Mouse (Mus musculus): Measurements from ENCODE around the gene Arhgap17. TPM values are rescaled to one million over a fixed set of nuclear protein-coding genes. Genes with fewer than 3 reads are reported as not detected.

The Arhgap17 gene
- total and polyA plus RNA-seq, 3 experiments, result 6.7 to 56.1 (median 7.4) TPM

DNA sequence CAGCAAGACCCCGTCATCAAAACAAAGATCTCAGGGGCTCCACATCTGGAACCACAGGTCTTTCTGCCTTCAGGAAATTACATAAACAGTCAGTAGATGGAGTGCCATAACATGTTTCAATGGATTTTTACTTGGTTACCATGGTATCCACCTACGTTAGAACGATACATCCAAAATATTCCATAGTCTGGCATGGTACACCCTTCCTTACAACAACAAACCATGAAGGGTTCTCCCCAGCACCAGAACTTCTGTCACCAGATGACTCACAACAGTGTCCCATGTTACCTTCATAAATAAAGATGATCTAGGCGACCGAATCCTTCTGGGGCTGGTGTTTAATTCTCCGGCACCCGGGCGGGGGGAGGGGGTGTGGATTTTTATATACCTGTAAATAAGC, 5.7 kb downstream of the Arhgap17 start:
- in situ Hi-C loops (cut with MboI; ENCODE audit: low pct_ligation_motif_present, low pct_unique_long_range_greater_than_20kb, low sequenced_read_pairs), result no loop called here
- Histone ChIP-seq H3K9me3 (replicated peaks; ENCODE audit: low read length) (no peaks in the 10 kb centered on the region), H3K9ac (ENCODE audit: insufficient read depth, low read depth) (no peak overlapping the region), H3K79me2 (replicated peaks; ENCODE audit: control insufficient read depth, extremely low read depth, insufficient read depth, poor library complexity, severe bottlenecking) (peaks cover 46% of the 10 kb centered on the region), H3K36me3 (replicated peaks in 1 of 2; ENCODE audit: control insufficient read depth in 1 of 2, insufficient read depth in 1 of 2, low read length in 1 of 2) (peaks cover 0 to 51% of the 10 kb centered on the region in 2 experiments), H3K4me1 (ENCODE audit: control insufficient read depth in 1 of 2, insufficient read depth in 2 of 2) (peaks cover 33 to 91% of the 10 kb centered on the region in 2 experiments), H3K27me3 (replicated peaks) (no peaks in the 10 kb centered on the region), H3K27ac (ENCODE audit: insufficient read depth, low read depth) (no peak overlapping the region), H3K4me3 (replicated peaks in 1 of 3; ENCODE audit: low read depth in 2 of 3, low read length in 2 of 3, poor library complexity in 1 of 3) (no peak overlapping the region), H3K4me2 (ENCODE audit: insufficient read depth, low read depth, poor library complexity, severe bottlenecking) (no peak overlapping the region)
- dilution Hi-C loops (cut with MboI; ENCODE audit: extremely low pct_ligation_motif_present, extremely low pct_unique_long_range_greater_than_20kb, low sequenced_read_pairs), result no loop called here
- no peak for TF ChIP-seq SIN3A (IDR thresholded peaks at IDR 0.05; ENCODE audit: low read length)
- TF ChIP-seq MXI1 (IDR thresholded peaks at IDR 0.05; ENCODE audit: low read depth, low read length), result no peak
- TF ChIP-seq USF1 (IDR thresholded peaks at IDR 0.05; ENCODE audit: low read depth, low read length), result no peak
- TF ChIP-seq MAZ (IDR thresholded peaks at IDR 0.05; ENCODE audit: low read depth, low read length), result no peak
- TF ChIP-seq EP300 (IDR thresholded peaks at IDR 0.05; ENCODE audit: low read length), result no peak
- no peak for TF ChIP-seq RAD21 (IDR thresholded peaks at IDR 0.05; ENCODE audit: low read depth, low read length)
- no peak for TF ChIP-seq ZMIZ1 (IDR thresholded peaks at IDR 0.05; ENCODE audit: low read depth, low read length)
- TF ChIP-seq NRF1 (IDR thresholded peaks at IDR 0.05; ENCODE audit: low read depth, low read length), result no peak
- TF ChIP-seq SMC3 (IDR thresholded peaks at IDR 0.05; ENCODE audit: low read depth, low read length), result no peak
- no peak for TF ChIP-seq RCOR1 (conservative IDR thresholded peaks at IDR 0.05; ENCODE audit: low read depth, low read length)
- no peak for TF ChIP-seq UBTF (IDR thresholded peaks at IDR 0.05; ENCODE audit: low read depth, low read length)
- no peak for TF ChIP-seq CTCF (conservative IDR thresholded peaks at IDR 0.05 in 1 of 2, IDR thresholded peaks at IDR 0.05 in 1 of 2; ENCODE audit: low read depth in 2 of 2, low read length in 2 of 2)
- TF ChIP-seq POLR2AphosphoS2 (IDR thresholded peaks at IDR 0.05; ENCODE audit: low read depth, low read length), result no peak
- TF ChIP-seq MAX (IDR thresholded peaks at IDR 0.05; ENCODE audit: low read length), result no peak
- TF ChIP-seq BHLHE40 (IDR thresholded peaks at IDR 0.05; ENCODE audit: low read depth, low read length), result no peak
- no peak for TF ChIP-seq TBP (conservative IDR thresholded peaks at IDR 0.05; ENCODE audit: low read depth, low read length)
- no peak for TF ChIP-seq NELFE (IDR thresholded peaks at IDR 0.05; ENCODE audit: low read depth, low read length)
- no peak for TF ChIP-seq HCFC1 (IDR thresholded peaks at IDR 0.05; ENCODE audit: low read depth, low read length)
- DNase-seq (ENCODE audit: extremely low read depth), result no peak

DNA sequence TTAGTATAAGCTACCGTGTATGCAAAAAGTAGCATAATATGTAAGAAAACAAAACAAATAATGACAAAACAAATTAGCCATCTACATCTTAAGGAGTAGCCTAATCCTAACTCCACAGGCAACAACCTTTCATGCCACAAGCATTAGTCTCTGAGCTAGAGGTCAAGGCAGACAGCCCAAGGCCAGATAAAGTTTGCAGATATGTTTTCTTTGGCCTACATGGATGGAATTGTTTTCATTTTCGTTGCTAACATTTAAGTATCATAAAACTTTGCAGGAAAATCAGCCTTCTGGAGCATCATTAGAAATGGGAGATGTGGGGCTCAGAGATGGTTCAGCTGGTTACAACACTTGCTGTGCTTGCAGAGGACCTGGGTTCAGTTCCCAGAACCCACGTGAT, 6.9 kb downstream of the Arhgap17 start:
- Histone ChIP-seq H3K4me1 (ENCODE audit: control insufficient read depth in 1 of 2, insufficient read depth in 2 of 2) (peaks cover 31 to 98% of the 10 kb centered on the region in 2 experiments), H3K36me3 (replicated peaks in 1 of 2; ENCODE audit: control insufficient read depth in 1 of 2, insufficient read depth in 1 of 2, low read length in 1 of 2) (peaks cover 0 to 54% of the 10 kb centered on the region in 2 experiments)

More for the DNA sequence above, 6.9 kb downstream of the Arhgap17 start:
- no peak overlapping the region for H3K4me2 ChIP-seq (ENCODE audit: insufficient read depth, low read depth, poor library complexity, severe bottlenecking)
- dilution Hi-C loops (cut with MboI; ENCODE audit: extremely low pct_ligation_motif_present, extremely low pct_unique_long_range_greater_than_20kb, low sequenced_read_pairs), result no loop called here
- no peak overlapping the region for H3K4me3 ChIP-seq (replicated peaks in 1 of 3; ENCODE audit: low read depth in 2 of 3, low read length in 2 of 3, poor library complexity in 1 of 3)
- in situ Hi-C loops (cut with MboI; ENCODE audit: low pct_ligation_motif_present, low pct_unique_long_range_greater_than_20kb, low sequenced_read_pairs), result no loop called here
- H3K9me3 ChIP-seq (replicated peaks; ENCODE audit: low read length), result no peaks in the 10 kb centered on the region
- TF ChIP-seq HCFC1 (IDR thresholded peaks at IDR 0.05; ENCODE audit: low read depth, low read length) (no peak), JUND (conservative IDR thresholded peaks at IDR 0.05; ENCODE audit: low read depth, low read length) (no peak), USF2 (conservative IDR thresholded peaks at IDR 0.05; ENCODE audit: low read depth, low read length) (no peak), KAT2A (IDR thresholded peaks at IDR 0.05; ENCODE audit: insufficient replicate concordance, low read length) (no peak), SIN3A (IDR thresholded peaks at IDR 0.05; ENCODE audit: low read length) (no peak), E2F4 (IDR thresholded peaks at IDR 0.05; ENCODE audit: insufficient replicate concordance, low read depth, low read length) (no peak), ZNF384 (IDR thresholded peaks at IDR 0.05; ENCODE audit: low read depth, low read length) (no peak), RAD21 (IDR thresholded peaks at IDR 0.05; ENCODE audit: low read depth, low read length) (no peak), SMC3 (IDR thresholded peaks at IDR 0.05; ENCODE audit: low read depth, low read length) (no peak), TBP (conservative IDR thresholded peaks at IDR 0.05; ENCODE audit: low read depth, low read length) (no peak), CHD2 (IDR thresholded peaks at IDR 0.05; ENCODE audit: low read length) (no peak), NRF1 (IDR thresholded peaks at IDR 0.05; ENCODE audit: low read depth, low read length) (no peak), ZMIZ1 (IDR thresholded peaks at IDR 0.05; ENCODE audit: low read depth, low read length) (no peak), ELF1 (IDR thresholded peaks at IDR 0.05; ENCODE audit: low read depth, low read length) (no peak), MEF2A (IDR thresholded peaks at IDR 0.05; ENCODE audit: borderline replicate concordance, low read depth, low read length) (no peak), EP300 (IDR thresholded peaks at IDR 0.05; ENCODE audit: low read length) (no peak), POLR2AphosphoS2 (IDR thresholded peaks at IDR 0.05; ENCODE audit: low read depth, low read length) (no peak), NELFE (IDR thresholded peaks at IDR 0.05; ENCODE audit: low read depth, low read length) (no peak), ETS1 (conservative IDR thresholded peaks at IDR 0.05; ENCODE audit: low read depth, low read length) (no peak), IRF4 (IDR thresholded peaks at IDR 0.05; ENCODE audit: low read depth, low read length) (no peak)
- DNase-seq (ENCODE audit: extremely low read depth), result no peak
- no peaks in the 10 kb centered on the region for H3K27me3 ChIP-seq (replicated peaks)
- H3K79me2 ChIP-seq (replicated peaks; ENCODE audit: control insufficient read depth, extremely low read depth, insufficient read depth, poor library complexity, severe bottlenecking), result peaks cover 50% of the 10 kb centered on the region
- H3K9ac ChIP-seq (ENCODE audit: insufficient read depth, low read depth), result no peak overlapping the region
- H3K27ac ChIP-seq (ENCODE audit: insufficient read depth, low read depth), result no peak overlapping the region

All from CH12.LX (cell line).